Mouse (Mus musculus) heart, embryonic 11.5 days (tissue): ENCODE measurements around the gene Dclk1. TPM values are rescaled to one million over a fixed set of nuclear protein-coding genes. Genes with fewer than 3 reads are reported as not detected.
A peak's percentile ranks its signal among the peaks of the same experiment; 100 is the strongest.

Experiments
- ATAC-seq: fragments of 200-750 bp; cut with Nextera tagmentation; replicated peaks from 2 replicates; pipeline ENCODE4 v1.8.0; 2017; ENCODE audit warnings: moderate library complexity; ENCODE audit not compliant: insufficient number of reproducible peaks, low FRiP score, low TSS enrichment
- H3K27ac ChIP-seq: fragments of 300-500 bp; sonication (generic); 2 replicates; pipeline ENCODE4 v1.5.1; 2014; ENCODE audit warnings: mild to moderate bottlenecking, low read depth, low read length
- H3K27me3 ChIP-seq: fragments of 300-500 bp; sonication (generic); 2 replicates; pipeline ENCODE4 v1.6.1; 2014; ENCODE audit warnings: mild to moderate bottlenecking, low read length, mixed read lengths; ENCODE audit not compliant: control insufficient read depth, insufficient read depth
- H3K36me3 ChIP-seq: fragments of 300-500 bp; sonication (generic); 2 replicates; pipeline ENCODE4 v1.6.1; 2014; ENCODE audit warnings: mild to moderate bottlenecking, low read length, moderate library complexity, mixed read lengths; ENCODE audit not compliant: control insufficient read depth, insufficient read depth
- H3K4me1 ChIP-seq: fragments of 300-500 bp; sonication (generic); 2 replicates; pipeline ENCODE4 v1.6.1; 2014; ENCODE audit warnings: low read length; ENCODE audit not compliant: control insufficient read depth, insufficient read depth
- H3K4me2 ChIP-seq: fragments of 300-500 bp; sonication (generic); 2 replicates; pipeline ENCODE4 v1.6.1; 2014; ENCODE audit warnings: mild to moderate bottlenecking, moderate library complexity
- H3K4me3 ChIP-seq: fragments of 300-500 bp; sonication (generic); 2 replicates; pipeline ENCODE4 v1.5.1; 2014; ENCODE audit warnings: low read depth, low read length
- H3K9ac ChIP-seq: fragments of 300-500 bp; sonication (generic); 2 replicates; pipeline ENCODE4 v1.6.1; 2014; ENCODE audit warnings: mild to moderate bottlenecking, low read depth, low read length, moderate library complexity
- H3K9me3 ChIP-seq: fragments of 300-500 bp; sonication (generic); replicated peaks from 2 replicates; pipeline ENCODE4 v1.6.1; 2016; ENCODE audit warnings: low read length; ENCODE audit not compliant: control insufficient read depth
- WGBS: fragments of 180-500 bp; shearing (Covaris S2); extraction: QIAGEN DNeasy Blood & Tissue Kit; methylation state at CpG from one replicate; pipeline ENCODE4 v1.1.7; 2014; ENCODE audit not compliant: insufficient replicate concordance; 5-methylcytosine and 5-hydroxymethylcytosine counted together
- polyA plus RNA-seq: library from polyadenylated mRNA; unstranded; fragments of >200 nt; fragmentation: Nextera tagmentation; extraction: Ambion mirVana; gene quantifications from 2 replicates; pipeline ENCODE4 v1.2.1, GENCODE M21; 2014

Dclk1 gene
- polyA plus RNA-seq, 1 experiment from 2014 or later, result 4.7 TPM

DNA sequence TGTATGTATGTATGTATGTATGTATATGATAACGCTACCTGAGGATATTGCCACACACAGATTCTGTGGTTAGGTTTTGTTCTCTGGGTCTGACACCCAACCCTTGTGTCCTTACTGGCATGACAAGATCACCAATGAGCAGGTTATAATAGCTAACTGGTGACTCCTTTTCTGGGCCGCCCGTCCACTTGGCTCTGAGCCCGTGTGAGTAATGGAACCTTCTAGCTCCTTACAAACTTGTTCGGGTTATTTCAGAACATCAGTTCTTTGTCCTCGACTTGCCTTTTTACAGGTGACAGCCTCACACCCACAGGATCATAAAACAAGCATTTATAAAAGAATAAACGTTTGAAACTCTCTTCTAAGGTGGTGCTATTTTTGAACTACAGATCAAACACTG is 127.0 kb downstream of the Dclk1 start:
- H3K4me3 ChIP-seq, result no peak overlapping the region
- H3K9ac ChIP-seq, result no peak overlapping the region
- H3K36me3 ChIP-seq, result no peaks in the 10 kb centered on the region
- WGBS, result 73% methylated on average over 7 of the region's 7 CpGs
- H3K4me2 ChIP-seq, result no peak overlapping the region
- H3K27me3 ChIP-seq, result no peaks in the 10 kb centered on the region
- no peak for ATAC-seq
- no peaks in the 10 kb centered on the region for H3K9me3 ChIP-seq
- H3K4me1 ChIP-seq, result no peaks in the 10 kb centered on the region
- H3K27ac ChIP-seq, result no peak overlapping the region

DNA sequence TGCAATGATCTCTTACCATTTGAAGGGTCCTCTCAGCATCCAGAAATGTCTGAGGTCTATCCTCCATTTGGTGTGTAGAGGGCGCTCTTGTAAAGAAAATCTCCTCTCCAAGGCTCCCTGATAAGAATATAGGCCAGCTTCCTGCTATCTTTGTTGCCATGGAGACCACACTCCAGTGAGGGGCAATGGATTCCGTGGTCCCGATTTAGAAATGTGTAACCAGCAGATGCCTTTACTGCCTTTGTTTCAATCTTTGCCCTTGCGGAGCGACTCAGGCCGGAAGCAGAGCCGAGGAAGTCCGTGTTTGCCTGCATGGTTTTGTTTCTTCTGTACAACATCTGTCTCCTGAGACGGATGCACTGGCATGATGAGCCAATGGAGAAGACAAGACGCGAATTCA is 131.5 kb downstream of the Dclk1 start:
- peak; percentile 80 for ATAC-seq
- WGBS, result 6% methylated on average over 11 of the region's 11 CpGs
- H3K4me3 ChIP-seq, result peak overlapping the region; percentile 16; the same call in 1 of the 2 replicates
- no peak overlapping the region for H3K9ac ChIP-seq
- peak overlapping the region; percentile 53 for H3K4me2 ChIP-seq
- H3K27ac ChIP-seq, result peak overlapping the region; percentile 57; the same call in 1 of the 2 replicates
- H3K4me1 ChIP-seq, result no peaks in the 10 kb centered on the region
- no peaks in the 10 kb centered on the region for H3K9me3 ChIP-seq
- H3K27me3 ChIP-seq, result no peaks in the 10 kb centered on the region
- no peaks in the 10 kb centered on the region for H3K36me3 ChIP-seq

DNA sequence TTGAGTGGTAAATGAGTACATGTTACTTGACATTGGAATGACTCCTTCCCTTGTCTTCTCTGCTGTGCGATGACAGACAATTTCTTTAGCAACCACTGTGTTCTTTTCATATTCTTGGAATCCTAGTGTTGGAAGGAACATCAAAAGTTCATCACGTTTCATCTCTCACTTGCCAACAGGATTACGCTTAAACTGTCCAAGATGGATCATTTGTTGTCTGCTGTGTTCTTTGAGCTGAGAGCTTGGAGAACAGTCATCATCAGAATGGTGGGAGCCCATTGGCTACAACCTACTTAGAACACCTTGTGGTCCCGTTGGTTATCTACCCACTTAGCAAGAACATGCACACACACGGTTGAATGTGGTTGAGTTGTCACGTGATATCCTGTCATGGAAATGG is 136.4 kb downstream of the Dclk1 start:
- Histone ChIP-seq H3K9ac (no peak overlapping the region), H3K36me3 (no peaks in the 10 kb centered on the region), H3K9me3 (no peaks in the 10 kb centered on the region), H3K27me3 (no peaks in the 10 kb centered on the region), H3K4me1 (no peaks in the 10 kb centered on the region), H3K27ac (no peak overlapping the region), H3K4me3 (no peak overlapping the region), H3K4me2 (no peak overlapping the region)
- WGBS, result 78% methylated on average over 6 of the region's 6 CpGs
- ATAC-seq, result no peak

- Histone ChIP-seq H3K4me3 (no peak overlapping the region), H3K27me3 (no peaks in the 10 kb centered on the region), H3K4me1 (no peaks in the 10 kb centered on the region), H3K9ac (no peak overlapping the region), H3K36me3 (no peaks in the 10 kb centered on the region), H3K9me3 (no peaks in the 10 kb centered on the region), H3K4me2 (no peak overlapping the region), H3K27ac (no peak overlapping the region)
- no peak for ATAC-seq
- 63% methylated on average over 9 of the region's 9 CpGs for WGBS
Observed at GRCm38 (mm10) chr3:55380471-55380870, 138.3 kb downstream of the Dclk1 start.

GRCm38 (mm10) chr3:55392605-55393004 is 150.4 kb downstream of the Dclk1 start:
- H3K4me3 ChIP-seq, result no peak overlapping the region
- no peak for ATAC-seq

DNA sequence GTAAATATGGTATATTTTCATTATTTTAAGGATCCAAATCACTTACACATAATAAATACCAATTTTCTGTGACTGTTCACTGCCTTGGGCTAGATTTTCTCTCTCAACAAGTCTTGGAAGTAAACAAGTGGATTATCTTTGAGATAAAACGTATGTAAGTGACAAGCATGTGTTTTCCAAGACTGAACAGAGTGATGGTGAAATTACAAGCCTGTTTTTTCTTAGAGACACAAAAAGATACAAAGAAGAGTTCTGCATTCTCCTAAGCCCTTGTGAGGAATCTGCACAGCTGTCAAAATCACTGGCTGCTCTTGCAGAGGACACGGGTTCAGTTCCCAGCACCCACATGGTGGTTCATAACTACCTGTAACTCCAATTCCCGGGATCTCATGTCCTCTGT is 151.4 kb downstream of the Dclk1 start:
- H3K4me2 ChIP-seq, result no peak overlapping the region
- 69% methylated on average over 3 of the region's 3 CpGs for WGBS
- ATAC-seq, result no peak
- H3K9me3 ChIP-seq, result no peaks in the 10 kb centered on the region
- H3K27me3 ChIP-seq, result no peaks in the 10 kb centered on the region
- H3K4me3 ChIP-seq, result no peak overlapping the region
- H3K36me3 ChIP-seq, result no peaks in the 10 kb centered on the region
- no peak overlapping the region for H3K9ac ChIP-seq
- no peak overlapping the region for H3K27ac ChIP-seq
- no peaks in the 10 kb centered on the region for H3K4me1 ChIP-seq

More at GRCm38 (mm10) chr3:55392605-55393004, 150.4 kb downstream of the Dclk1 start:
- Histone ChIP-seq H3K9me3 (no peaks in the 10 kb centered on the region), H3K4me1 (no peaks in the 10 kb centered on the region), H3K4me2 (no peak overlapping the region), H3K9ac (no peak overlapping the region), H3K36me3 (no peaks in the 10 kb centered on the region), H3K27me3 (no peaks in the 10 kb centered on the region), H3K27ac (no peak overlapping the region)
- WGBS, result 65% methylated on average over 3 of the region's 3 CpGs

- H3K36me3 ChIP-seq, result no peaks in the 10 kb centered on the region
- H3K9me3 ChIP-seq, result no peaks in the 10 kb centered on the region
- WGBS, result 79% methylated on average over 2 of the region's 2 CpGs
- H3K9ac ChIP-seq, result no peak overlapping the region
- H3K4me2 ChIP-seq, result no peak overlapping the region
- no peak for ATAC-seq
- no peaks in the 10 kb centered on the region for H3K4me1 ChIP-seq
- no peak overlapping the region for H3K27ac ChIP-seq
- no peaks in the 10 kb centered on the region for H3K27me3 ChIP-seq
- no peak overlapping the region for H3K4me3 ChIP-seq
Observed at GRCm38 (mm10) chr3:55396792-55397191, 154.6 kb downstream of the Dclk1 start.

DNA sequence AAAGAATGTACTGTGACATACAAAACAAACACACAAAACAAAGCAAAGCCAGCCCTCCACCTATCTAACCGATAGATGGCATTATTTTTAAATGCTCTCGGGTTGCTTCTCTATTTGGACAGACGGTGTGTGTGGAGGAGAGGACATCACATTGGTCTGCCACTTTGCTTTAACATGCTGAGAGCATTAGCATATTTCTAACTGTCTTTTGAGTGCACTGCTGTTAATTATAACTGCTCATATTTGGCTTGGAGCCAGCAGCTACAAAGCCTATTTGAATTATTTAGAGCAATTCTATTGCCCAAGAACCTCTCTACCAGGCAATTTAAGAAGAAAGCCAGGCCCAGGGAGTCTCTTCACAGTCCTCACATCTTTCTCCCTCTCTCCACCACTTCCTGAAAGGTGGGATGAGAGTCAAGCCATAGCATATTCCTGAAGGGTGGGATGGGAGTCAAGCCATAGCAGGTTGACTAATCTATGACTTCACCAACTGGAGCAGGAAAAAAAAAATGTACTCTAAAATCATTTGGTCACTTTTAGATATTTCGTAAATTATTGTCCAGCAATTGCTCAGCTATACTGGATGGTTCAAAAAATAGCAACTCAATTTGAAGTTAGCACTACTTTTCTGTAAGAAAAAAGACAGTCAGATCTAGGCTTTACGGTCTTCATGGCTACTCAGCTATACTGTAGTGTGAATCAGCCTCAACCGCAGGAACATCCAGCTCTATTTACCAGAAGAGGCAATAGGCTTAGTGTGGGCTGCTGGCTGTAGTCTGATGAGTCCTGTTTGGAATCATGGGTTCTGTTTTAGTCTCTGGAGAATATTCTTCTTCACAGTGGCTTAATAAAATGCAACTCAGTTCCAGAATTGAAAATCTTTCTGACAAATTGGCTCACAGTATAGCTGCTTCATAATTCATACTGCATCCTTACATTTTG is 155.9 kb downstream of the Dclk1 start:
- Histone ChIP-seq H3K9me3 (no peaks in the 10 kb centered on the region), H3K4me2 (no peak overlapping the region), H3K27me3 (no peaks in the 10 kb centered on the region), H3K27ac (no peak overlapping the region), H3K4me1 (no peaks in the 10 kb centered on the region), H3K36me3 (no peaks in the 10 kb centered on the region), H3K9ac (no peak overlapping the region), H3K4me3 (no peak overlapping the region)
- ATAC-seq, result no peak
- 81% methylated on average over 6 of the region's 6 CpGs for WGBS

DNA sequence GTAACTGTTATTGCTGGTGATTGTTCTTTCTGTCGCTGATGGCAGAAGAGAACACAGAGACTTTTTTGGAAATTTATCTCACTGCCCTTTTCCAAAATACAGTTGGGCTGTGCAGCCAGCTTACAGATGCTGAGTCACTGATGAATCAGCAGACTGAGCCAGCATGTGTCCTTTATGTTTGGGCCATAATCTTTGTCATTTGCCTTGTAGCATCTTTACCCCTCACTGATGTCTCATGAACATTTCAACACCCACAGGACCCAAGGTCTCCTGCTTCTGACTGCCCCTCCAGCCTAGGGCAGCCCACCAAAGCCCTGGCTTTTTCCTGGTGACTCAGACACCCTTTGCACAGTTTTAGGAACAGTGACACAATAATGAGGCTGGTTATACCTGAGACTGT is 159.1 kb downstream of the Dclk1 start:
- Histone ChIP-seq H3K36me3 (no peaks in the 10 kb centered on the region), H3K9ac (no peak overlapping the region), H3K27me3 (no peaks in the 10 kb centered on the region), H3K4me2 (no peak overlapping the region), H3K27ac (no peak overlapping the region), H3K4me1 (no peaks in the 10 kb centered on the region), H3K9me3 (no peaks in the 10 kb centered on the region), H3K4me3 (no peak overlapping the region)
- ATAC-seq, result no peak
- 78% methylated on average over 1 of the region's 1 CpGs for WGBS
